Mouse (Mus musculus): ENCODE measurements around the gene Adamtsl1.

DNA sequence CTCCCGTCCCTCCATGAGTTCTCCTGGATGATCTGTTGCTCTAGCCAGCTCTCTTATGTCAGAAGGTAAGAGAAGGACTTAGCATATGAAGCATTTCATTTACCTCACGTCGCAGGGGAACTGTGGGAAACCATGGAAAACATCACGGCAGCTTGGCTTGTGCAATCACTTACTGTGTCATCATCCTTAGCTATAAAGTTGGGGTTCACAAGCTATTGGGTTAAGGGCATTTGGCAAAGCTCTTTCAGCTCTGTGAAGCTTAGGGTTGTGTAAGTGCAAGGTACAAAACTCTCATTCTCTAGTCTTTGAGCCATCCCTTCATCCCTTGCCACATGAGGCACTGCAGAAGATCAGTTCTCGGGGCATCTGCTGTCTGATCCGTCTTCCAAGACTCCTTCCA lies 787.5 kb downstream of the Adamtsl1 start:
- TF ChIP-seq CTCF (IDR thresholded peaks at IDR 0.05; ENCODE audit: borderline replicate concordance, control insufficient read depth, extremely low read depth, insufficient read depth, low read length, poor library complexity) (no peak), POLR2A (IDR thresholded peaks at IDR 0.05; ENCODE audit: control insufficient read depth, extremely low read depth, insufficient read depth, low read length, poor library complexity) (no peak)

All from thymus, adult 2 months (tissue).